Mouse (Mus musculus): ENCODE data around the gene Kcnq5. TPM values are rescaled to one million over a fixed set of nuclear protein-coding genes. Genes with fewer than 3 reads are reported as not detected.

Gene Kcnq5
- polyA plus RNA-seq, 1 experiment, result 0.07 TPM

- H3K36me3 ChIP-seq (ENCODE audit: control insufficient read depth, insufficient read depth, low read length), result no peaks in the 10 kb centered on the region
- no peak overlapping the region for H3K4me3 ChIP-seq (ENCODE audit: control insufficient read depth, low read depth, low read length)
- no peak overlapping the region for H3K27ac ChIP-seq (ENCODE audit: control insufficient read depth, insufficient read depth, low read depth, low read length)
- H3K27me3 ChIP-seq (ENCODE audit: control insufficient read depth, insufficient read depth, low read length), result no peaks in the 10 kb centered on the region
- H3K4me1 ChIP-seq (ENCODE audit: control insufficient read depth, insufficient read depth, low read length), result no peaks in the 10 kb centered on the region
- TF ChIP-seq CTCF (IDR thresholded peaks at IDR 0.05; ENCODE audit: control insufficient read depth, insufficient read depth, insufficient replicate concordance, low read depth, low read length) (no peak), POLR2A (IDR thresholded peaks at IDR 0.05; ENCODE audit: control insufficient read depth, low read depth, low read length) (no peak)
These were observed 513.5 kb downstream of the Kcnq5 start for GRCm38 (mm10) chr1:21448227-21448626.

DNA sequence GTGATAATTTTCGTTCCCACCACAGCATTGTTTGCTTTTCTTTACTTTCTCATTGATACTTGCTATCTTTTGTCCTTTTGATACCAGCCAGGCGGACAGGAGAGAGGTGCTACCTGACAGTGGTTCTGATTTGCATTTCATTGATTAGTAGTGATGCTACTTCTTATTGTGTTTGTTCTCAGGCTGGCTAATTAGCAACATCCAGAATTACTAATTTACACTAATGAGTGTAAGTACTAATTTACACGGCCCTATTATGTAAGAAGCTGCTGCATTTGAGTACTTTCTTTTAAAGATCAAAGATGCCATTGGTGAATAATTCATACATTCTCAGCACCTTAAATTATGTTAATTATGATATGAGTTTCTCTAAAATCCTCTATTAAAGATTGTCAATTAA lies 525.0 kb downstream of the Kcnq5 start:
- no peak overlapping the region for H3K4me3 ChIP-seq (ENCODE audit: control insufficient read depth, low read depth, low read length)
- no peaks in the 10 kb centered on the region for H3K27me3 ChIP-seq (ENCODE audit: control insufficient read depth, insufficient read depth, low read length)
- TF ChIP-seq POLR2A (IDR thresholded peaks at IDR 0.05; ENCODE audit: control insufficient read depth, low read depth, low read length), result no peak
- no peak for TF ChIP-seq CTCF (IDR thresholded peaks at IDR 0.05; ENCODE audit: control insufficient read depth, insufficient read depth, insufficient replicate concordance, low read depth, low read length)

GRCm38 (mm10) chr1:21434853-21435252 lies 526.9 kb downstream of the Kcnq5 start:
- H3K4me3 ChIP-seq (ENCODE audit: control insufficient read depth, low read depth, low read length), result no peak overlapping the region
- no peak overlapping the region for H3K27ac ChIP-seq (ENCODE audit: control insufficient read depth, insufficient read depth, low read depth, low read length)
- no peaks in the 10 kb centered on the region for H3K4me1 ChIP-seq (ENCODE audit: control insufficient read depth, insufficient read depth, low read length)
- H3K36me3 ChIP-seq (ENCODE audit: control insufficient read depth, insufficient read depth, low read length), result no peaks in the 10 kb centered on the region
- TF ChIP-seq CTCF (IDR thresholded peaks at IDR 0.05; ENCODE audit: control insufficient read depth, insufficient read depth, insufficient replicate concordance, low read depth, low read length), result no peak
- no peak for TF ChIP-seq POLR2A (IDR thresholded peaks at IDR 0.05; ENCODE audit: control insufficient read depth, low read depth, low read length)
- H3K27me3 ChIP-seq (ENCODE audit: control insufficient read depth, insufficient read depth, low read length), result no peaks in the 10 kb centered on the region

More for the DNA sequence above, 525.0 kb downstream of the Kcnq5 start:
- no peak overlapping the region for H3K27ac ChIP-seq (ENCODE audit: control insufficient read depth, insufficient read depth, low read depth, low read length)
- no peaks in the 10 kb centered on the region for H3K36me3 ChIP-seq (ENCODE audit: control insufficient read depth, insufficient read depth, low read length)
- H3K4me1 ChIP-seq (ENCODE audit: control insufficient read depth, insufficient read depth, low read length), result no peaks in the 10 kb centered on the region

- Histone ChIP-seq H3K4me3 (ENCODE audit: control insufficient read depth, low read depth, low read length) (no peak overlapping the region), H3K27ac (ENCODE audit: control insufficient read depth, insufficient read depth, low read depth, low read length) (no peak overlapping the region), H3K4me1 (ENCODE audit: control insufficient read depth, insufficient read depth, low read length) (no peaks in the 10 kb centered on the region), H3K36me3 (ENCODE audit: control insufficient read depth, insufficient read depth, low read length) (no peaks in the 10 kb centered on the region), H3K27me3 (ENCODE audit: control insufficient read depth, insufficient read depth, low read length) (no peaks in the 10 kb centered on the region)
- no peak for TF ChIP-seq POLR2A (IDR thresholded peaks at IDR 0.05; ENCODE audit: control insufficient read depth, low read depth, low read length)
These were observed 530.1 kb downstream of the Kcnq5 start for GRCm38 (mm10) chr1:21431666-21432065.

DNA sequence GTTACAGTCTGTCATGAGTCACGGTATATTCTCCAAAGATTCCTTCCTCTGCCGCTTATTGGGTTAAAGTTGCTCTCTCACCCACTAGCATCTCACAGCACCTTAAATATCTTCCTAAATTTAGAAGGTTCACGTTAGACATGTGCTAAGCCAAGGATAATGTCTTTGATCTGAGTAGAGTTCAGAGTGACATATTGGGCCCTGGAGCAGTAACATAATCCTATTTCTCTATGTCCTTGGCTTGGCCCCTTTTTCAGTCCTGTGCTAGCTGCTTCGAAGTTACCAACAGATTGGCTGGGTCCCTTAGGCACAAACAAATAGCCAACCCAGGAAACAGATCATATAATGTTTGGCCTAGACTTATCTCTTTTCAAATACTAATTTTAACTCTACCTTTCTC lies 533.7 kb downstream of the Kcnq5 start:
- Histone ChIP-seq H3K4me3 (ENCODE audit: control insufficient read depth, low read depth, low read length) (no peak overlapping the region), H3K27ac (ENCODE audit: control insufficient read depth, insufficient read depth, low read depth, low read length) (no peak overlapping the region), H3K4me1 (ENCODE audit: control insufficient read depth, insufficient read depth, low read length) (no peaks in the 10 kb centered on the region), H3K27me3 (ENCODE audit: control insufficient read depth, insufficient read depth, low read length) (no peaks in the 10 kb centered on the region), H3K36me3 (ENCODE audit: control insufficient read depth, insufficient read depth, low read length) (no peaks in the 10 kb centered on the region)
- no peak for TF ChIP-seq POLR2A (IDR thresholded peaks at IDR 0.05; ENCODE audit: control insufficient read depth, low read depth, low read length)
- no peak for TF ChIP-seq CTCF (IDR thresholded peaks at IDR 0.05; ENCODE audit: control insufficient read depth, insufficient read depth, insufficient replicate concordance, low read depth, low read length)

DNA sequence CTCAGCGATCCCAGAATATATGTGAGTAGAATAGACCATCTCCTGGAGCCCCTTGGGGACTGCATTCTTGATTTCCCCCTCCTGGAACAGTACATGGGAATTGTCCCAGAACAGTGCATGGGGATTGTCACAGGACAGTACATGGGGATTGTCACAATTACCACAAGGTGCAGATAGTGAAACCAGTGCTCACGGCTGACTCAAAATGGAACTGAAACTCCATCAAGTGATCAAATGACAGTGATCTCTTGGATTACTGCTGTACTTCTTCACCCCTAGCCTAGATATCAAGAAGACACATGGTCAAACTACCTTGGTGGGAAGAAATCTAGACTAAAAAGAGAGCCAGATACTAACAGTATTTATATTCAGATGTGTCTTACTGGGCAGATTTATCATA lies 536.1 kb downstream of the Kcnq5 start:
- Histone ChIP-seq H3K27ac (ENCODE audit: control insufficient read depth, insufficient read depth, low read depth, low read length) (no peak overlapping the region), H3K4me1 (ENCODE audit: control insufficient read depth, insufficient read depth, low read length) (no peaks in the 10 kb centered on the region), H3K27me3 (ENCODE audit: control insufficient read depth, insufficient read depth, low read length) (no peaks in the 10 kb centered on the region), H3K36me3 (ENCODE audit: control insufficient read depth, insufficient read depth, low read length) (no peaks in the 10 kb centered on the region), H3K4me3 (ENCODE audit: control insufficient read depth, low read depth, low read length) (no peak overlapping the region)
- TF ChIP-seq POLR2A (IDR thresholded peaks at IDR 0.05; ENCODE audit: control insufficient read depth, low read depth, low read length) (no peak), CTCF (IDR thresholded peaks at IDR 0.05; ENCODE audit: control insufficient read depth, insufficient read depth, insufficient replicate concordance, low read depth, low read length) (no peak)

DNA sequence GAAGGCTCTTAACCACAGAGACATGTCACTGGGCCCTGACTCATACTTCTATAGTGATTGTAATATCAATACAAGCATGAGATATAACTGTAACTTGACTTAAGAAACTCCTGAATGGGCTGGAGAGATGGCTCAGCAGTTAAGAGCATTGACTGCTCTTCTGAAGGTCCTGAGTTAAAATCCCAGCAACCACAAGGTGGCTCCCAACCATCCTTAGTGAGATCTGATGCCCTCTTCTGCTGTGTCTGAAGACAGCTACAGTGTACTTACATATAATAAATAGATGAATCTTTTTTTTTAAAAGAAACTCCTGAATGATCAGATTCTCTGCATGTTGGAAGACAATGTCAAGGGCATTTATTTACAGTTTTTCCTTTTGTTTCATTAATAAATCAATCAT lies 542.4 kb downstream of the Kcnq5 start:
- H3K4me1 ChIP-seq (ENCODE audit: control insufficient read depth, insufficient read depth, low read length), result no peaks in the 10 kb centered on the region
- TF ChIP-seq POLR2A (IDR thresholded peaks at IDR 0.05; ENCODE audit: control insufficient read depth, low read depth, low read length) (no peak), CTCF (IDR thresholded peaks at IDR 0.05; ENCODE audit: control insufficient read depth, insufficient read depth, insufficient replicate concordance, low read depth, low read length) (no peak)
- no peaks in the 10 kb centered on the region for H3K27me3 ChIP-seq (ENCODE audit: control insufficient read depth, insufficient read depth, low read length)
- H3K36me3 ChIP-seq (ENCODE audit: control insufficient read depth, insufficient read depth, low read length), result no peaks in the 10 kb centered on the region
- no peak overlapping the region for H3K4me3 ChIP-seq (ENCODE audit: control insufficient read depth, low read depth, low read length)
- H3K27ac ChIP-seq (ENCODE audit: control insufficient read depth, insufficient read depth, low read depth, low read length), result no peak overlapping the region

DNA sequence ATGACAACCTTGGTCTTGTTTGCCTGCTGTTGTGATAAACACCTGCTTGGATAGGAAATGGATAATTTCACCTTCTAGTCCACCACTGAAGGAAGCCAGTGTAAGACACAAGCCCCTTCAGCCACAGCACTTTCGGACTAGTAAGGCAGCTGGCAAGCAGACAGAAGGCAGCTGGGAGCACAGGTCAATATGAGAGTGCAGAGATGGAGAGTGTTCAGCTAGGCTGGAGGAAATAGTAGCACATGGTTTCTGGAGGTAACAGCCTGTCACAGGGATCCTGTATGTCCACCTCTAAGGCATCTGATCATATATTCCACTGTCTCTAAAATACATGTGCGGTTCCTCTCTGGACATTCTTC lies 549.6 kb downstream of the Kcnq5 start:
- Histone ChIP-seq H3K36me3 (ENCODE audit: control insufficient read depth, insufficient read depth, low read length) (no peaks in the 10 kb centered on the region), H3K4me3 (ENCODE audit: control insufficient read depth, low read depth, low read length) (no peak overlapping the region), H3K27ac (ENCODE audit: control insufficient read depth, insufficient read depth, low read depth, low read length) (no peak overlapping the region), H3K4me1 (ENCODE audit: control insufficient read depth, insufficient read depth, low read length) (no peaks in the 10 kb centered on the region), H3K27me3 (ENCODE audit: control insufficient read depth, insufficient read depth, low read length) (no peaks in the 10 kb centered on the region)
- TF ChIP-seq CTCF (IDR thresholded peaks at IDR 0.05; ENCODE audit: control insufficient read depth, insufficient read depth, insufficient replicate concordance, low read depth, low read length) (no peak), POLR2A (IDR thresholded peaks at IDR 0.05; ENCODE audit: control insufficient read depth, low read depth, low read length) (no peak)
